Mouse (Mus musculus): Measurements from ENCODE around the gene Thrap3.

Gene Thrap3

GRCm38 (mm10) chr4:126204016-126204415 is 1.5 kb upstream of the Thrap3 start:
- Histone ChIP-seq H3K9me3 (ENCODE audit: low read length) (no peaks in the 10 kb centered on the region), H3K36me3 (ENCODE audit: insufficient read depth, low read length) (peaks cover 17% of the 10 kb centered on the region), H3K4me3 (replicated peaks; ENCODE audit: low read length) (peak overlapping the region; percentile 88), H3K27me3 (ENCODE audit: insufficient read depth, low read length) (no peaks in the 10 kb centered on the region), H3K4me1 (replicated peaks; ENCODE audit: low read depth, low read length) (peaks cover 55% of the 10 kb centered on the region)
- no peak for TF ChIP-seq CTCF (conservative IDR thresholded peaks at IDR 0.05; ENCODE audit: low read length)
- no peak for TF ChIP-seq NANOG (IDR thresholded peaks at IDR 0.05; ENCODE audit: borderline replicate concordance, low read length)
- no peak for TF ChIP-seq POU5F1 (IDR thresholded peaks at IDR 0.05; ENCODE audit: borderline replicate concordance, low read length)

- no peak for TF ChIP-seq NANOG (IDR thresholded peaks at IDR 0.05; ENCODE audit: borderline replicate concordance, low read length)
- no peak for TF ChIP-seq CTCF (conservative IDR thresholded peaks at IDR 0.05; ENCODE audit: low read length)
- no peak for TF ChIP-seq POU5F1 (IDR thresholded peaks at IDR 0.05; ENCODE audit: borderline replicate concordance, low read length)
- Histone ChIP-seq H3K27me3 (ENCODE audit: insufficient read depth, low read length) (no peaks in the 10 kb centered on the region), H3K4me3 (replicated peaks; ENCODE audit: low read length) (peak overlapping the region; percentile 88), H3K9me3 (ENCODE audit: low read length) (no peaks in the 10 kb centered on the region), H3K36me3 (ENCODE audit: insufficient read depth, low read length) (peaks cover 23% of the 10 kb centered on the region), H3K4me1 (replicated peaks; ENCODE audit: low read depth, low read length) (peaks cover 61% of the 10 kb centered on the region)
Measured at GRCm38 (mm10) chr4:126203336-126203895, 856 bp upstream of the Thrap3 start.

- H3K9me3 ChIP-seq (ENCODE audit: low read length) = no peaks in the 10 kb centered on the region
- H3K4me1 ChIP-seq (replicated peaks; ENCODE audit: low read depth, low read length) = peaks cover 70% of the 10 kb centered on the region
- TF ChIP-seq POU5F1 (IDR thresholded peaks at IDR 0.05; ENCODE audit: borderline replicate concordance, low read length) (no peak), CTCF (conservative IDR thresholded peaks at IDR 0.05; ENCODE audit: low read length) (0 out of 2 replicates have a peak, but pooled peaks have one; percentile 11)
- peak overlapping the region; percentile 88 for H3K4me3 ChIP-seq (replicated peaks; ENCODE audit: low read length)
- H3K36me3 ChIP-seq (ENCODE audit: insufficient read depth, low read length) = peaks cover 38% of the 10 kb centered on the region
- H3K27me3 ChIP-seq (ENCODE audit: insufficient read depth, low read length) = no peaks in the 10 kb centered on the region
Measured at GRCm38 (mm10) chr4:126201514-126202302, 852 bp downstream of the Thrap3 start.

- Histone ChIP-seq H3K36me3 (ENCODE audit: insufficient read depth, low read length) (peaks cover 44% of the 10 kb centered on the region), H3K4me1 (replicated peaks; ENCODE audit: low read depth, low read length) (peaks cover 76% of the 10 kb centered on the region), H3K27me3 (ENCODE audit: insufficient read depth, low read length) (no peaks in the 10 kb centered on the region), H3K4me3 (replicated peaks; ENCODE audit: low read length) (peak overlapping the region; percentile 88), H3K9me3 (ENCODE audit: low read length) (no peaks in the 10 kb centered on the region)
- TF ChIP-seq POU5F1 (IDR thresholded peaks at IDR 0.05; ENCODE audit: borderline replicate concordance, low read length) = no peak
- TF ChIP-seq NANOG (IDR thresholded peaks at IDR 0.05; ENCODE audit: borderline replicate concordance, low read length) = no peak
- TF ChIP-seq CTCF (conservative IDR thresholded peaks at IDR 0.05; ENCODE audit: low read length) = no peak
Measured at GRCm38 (mm10) chr4:126200656-126201055, 1.9 kb downstream of the Thrap3 start.

- Histone ChIP-seq H3K27me3 (ENCODE audit: insufficient read depth, low read length) (no peaks in the 10 kb centered on the region), H3K4me3 (replicated peaks; ENCODE audit: low read length) (peak overlapping the region; percentile 88), H3K4me1 (replicated peaks; ENCODE audit: low read depth, low read length) (peaks cover 78% of the 10 kb centered on the region), H3K9me3 (ENCODE audit: low read length) (no peaks in the 10 kb centered on the region), H3K36me3 (ENCODE audit: insufficient read depth, low read length) (peaks cover 45% of the 10 kb centered on the region)
- TF ChIP-seq CTCF (conservative IDR thresholded peaks at IDR 0.05; ENCODE audit: low read length) (no peak), NANOG (IDR thresholded peaks at IDR 0.05; ENCODE audit: borderline replicate concordance, low read length) (no peak), POU5F1 (IDR thresholded peaks at IDR 0.05; ENCODE audit: borderline replicate concordance, low read length) (no peak)
Measured at GRCm38 (mm10) chr4:126200036-126200435, 2.5 kb downstream of the Thrap3 start.

- Histone ChIP-seq H3K27me3 (ENCODE audit: insufficient read depth, low read length) (no peaks in the 10 kb centered on the region), H3K4me3 (replicated peaks; ENCODE audit: low read length) (peak overlapping the region; percentile 88; the same call in 1 of the 2 replicates), H3K9me3 (ENCODE audit: low read length) (no peaks in the 10 kb centered on the region), H3K4me1 (replicated peaks; ENCODE audit: low read depth, low read length) (peaks cover 77% of the 10 kb centered on the region), H3K36me3 (ENCODE audit: insufficient read depth, low read length) (peaks cover 50% of the 10 kb centered on the region)
- TF ChIP-seq NANOG (IDR thresholded peaks at IDR 0.05; ENCODE audit: borderline replicate concordance, low read length) (no peak), POU5F1 (IDR thresholded peaks at IDR 0.05; ENCODE audit: borderline replicate concordance, low read length) (no peak), CTCF (conservative IDR thresholded peaks at IDR 0.05; ENCODE audit: low read length) (no peak)
Measured at GRCm38 (mm10) chr4:126199556-126199955, 3.0 kb downstream of the Thrap3 start.

GRCm38 (mm10) chr4:126197485-126197884 is 5.1 kb downstream of the Thrap3 start:
- Histone ChIP-seq H3K36me3 (ENCODE audit: insufficient read depth, low read length) (peaks cover 71% of the 10 kb centered on the region), H3K27me3 (ENCODE audit: insufficient read depth, low read length) (no peaks in the 10 kb centered on the region), H3K4me3 (replicated peaks; ENCODE audit: low read length) (peak overlapping the region; percentile 13; the same call in 1 of the 2 replicates), H3K9me3 (ENCODE audit: low read length) (no peaks in the 10 kb centered on the region), H3K4me1 (replicated peaks; ENCODE audit: low read depth, low read length) (peaks cover 73% of the 10 kb centered on the region)
- no peak for TF ChIP-seq NANOG (IDR thresholded peaks at IDR 0.05; ENCODE audit: borderline replicate concordance, low read length)
- TF ChIP-seq POU5F1 (IDR thresholded peaks at IDR 0.05; ENCODE audit: borderline replicate concordance, low read length) = no peak
- no peak for TF ChIP-seq CTCF (conservative IDR thresholded peaks at IDR 0.05; ENCODE audit: low read length)

GRCm38 (mm10) chr4:126194916-126195315 is 7.6 kb downstream of the Thrap3 start:
- Histone ChIP-seq H3K4me1 (replicated peaks; ENCODE audit: low read depth, low read length) (peaks cover 84% of the 10 kb centered on the region), H3K27me3 (ENCODE audit: insufficient read depth, low read length) (no peaks in the 10 kb centered on the region), H3K4me3 (replicated peaks; ENCODE audit: low read length) (no peak overlapping the region), H3K9me3 (ENCODE audit: low read length) (no peaks in the 10 kb centered on the region), H3K36me3 (ENCODE audit: insufficient read depth, low read length) (peaks cover 86% of the 10 kb centered on the region)
- TF ChIP-seq CTCF (conservative IDR thresholded peaks at IDR 0.05; ENCODE audit: low read length) (no peak), POU5F1 (IDR thresholded peaks at IDR 0.05; ENCODE audit: borderline replicate concordance, low read length) (no peak), NANOG (IDR thresholded peaks at IDR 0.05; ENCODE audit: borderline replicate concordance, low read length) (no peak)
